ENCODE assay signal across 12 mouse cellular contexts in the genomic region with DNA sequence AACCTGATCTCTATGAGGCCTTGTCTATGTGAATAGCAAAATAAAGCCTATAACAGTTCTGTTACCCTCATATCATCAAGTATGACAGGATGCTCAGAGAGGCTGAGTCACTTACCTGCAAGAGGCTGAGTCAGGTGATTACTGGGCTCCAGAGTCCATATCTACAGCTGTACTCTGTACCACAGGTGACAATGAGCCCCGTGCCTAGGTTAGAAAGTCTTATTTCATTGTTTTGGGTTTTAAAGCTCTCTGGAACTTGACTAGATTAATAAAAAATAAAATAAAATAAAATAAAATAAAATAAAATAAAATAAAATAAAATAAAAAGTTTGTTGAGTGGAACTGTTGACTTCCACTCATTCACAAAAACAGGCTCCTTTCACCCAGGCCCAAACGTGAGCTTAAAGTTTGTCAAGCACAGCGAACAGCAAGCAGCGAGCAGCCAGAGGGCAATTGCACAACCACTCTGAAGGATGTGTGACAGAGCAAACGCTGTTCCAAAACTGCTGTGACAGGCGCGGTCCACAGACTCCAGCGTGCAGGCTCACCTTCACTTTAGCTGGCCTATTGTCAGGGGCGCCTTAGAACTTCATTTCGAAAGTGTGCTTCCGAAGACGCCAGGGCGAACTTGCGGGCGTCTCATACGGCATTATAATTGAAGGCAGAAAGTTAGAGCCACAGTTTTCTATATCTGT. TPM values are rescaled to one million over a fixed set of nuclear protein-coding genes. Genes with fewer than 3 reads are reported as not detected.
DNase-seq lines count a peak whose midpoint lies in the region; ATAC-seq and TF ChIP-seq lines count a peak whose summit lies in the region.
"Had no signal": no experiment of that assay in that cellular context is flagged by ENCODE, and none has a peak within 500 bp of the region (broad histone marks: within the 10 kb centered on the region; RNA-seq: fewer than 3 reads in every experiment).

No protein-coding gene starts in this region.

- H3K4me2 ChIP-seq in liver, postnatal 0 days (ENCODE audit: low read depth, low read length): peak overlapping the region; percentile 10; the same call in 1 of the 2 replicates
- H3K4me2 ChIP-seq in stomach, embryonic 16.5 days (ENCODE audit: low read depth, low read length): peak overlapping the region; percentile 36
- H3K4me2 ChIP-seq in neural tube, embryonic 15.5 days: no peak overlapping the region
- no peak overlapping the region for H3K4me2 ChIP-seq in forebrain, embryonic 16.5 days (ENCODE audit: low read length)
- H3K4me2 ChIP-seq: heart, embryonic 11.5 days; hindbrain, embryonic 15.5 days had no signal

- TF ChIP-seq POLR2A in kidney, adult 2 months (IDR thresholded peaks at IDR 0.05; ENCODE audit: low read depth, low read length): no peak

- H3K36me3 ChIP-seq in kidney, adult 2 months (ENCODE audit: control insufficient read depth, insufficient read depth, low read length): no peaks in the 10 kb centered on the region
- no peaks in the 10 kb centered on the region for H3K36me3 ChIP-seq in liver, postnatal 0 days (replicated peaks; ENCODE audit: insufficient read depth, low read length)
- no peaks in the 10 kb centered on the region for H3K36me3 ChIP-seq in stomach, embryonic 16.5 days (ENCODE audit: control insufficient read depth, insufficient read depth, low read length)
- H3K36me3 ChIP-seq in neural tube, embryonic 15.5 days: no peaks in the 10 kb centered on the region
- H3K36me3 ChIP-seq in forebrain, embryonic 16.5 days (ENCODE audit: control insufficient read depth, insufficient read depth): no peaks in the 10 kb centered on the region
- H3K36me3 ChIP-seq: hindbrain, embryonic 15.5 days had no signal

- H3K4me3 ChIP-seq in kidney, adult 2 months (ENCODE audit: insufficient read depth, low read depth, low read length): no peak overlapping the region
- H3K4me3 ChIP-seq in liver, postnatal 0 days (ENCODE audit: low read depth, low read length): no peak overlapping the region
- no peak overlapping the region; the same call in 1 of the 2 replicates for H3K4me3 ChIP-seq in stomach, embryonic 16.5 days (replicated peaks; ENCODE audit: low read length)
- H3K4me3 ChIP-seq in neural tube, embryonic 15.5 days (replicated peaks): no peak overlapping the region
- no peak overlapping the region for H3K4me3 ChIP-seq in forebrain, embryonic 16.5 days (replicated peaks; ENCODE audit: low read length)
- H3K4me3 ChIP-seq: hindbrain, embryonic 15.5 days; layer of hippocampus, adult 2 months had no signal

- TF ChIP-seq CTCF in kidney, adult 2 months (conservative IDR thresholded peaks at IDR 0.05; ENCODE audit: insufficient read depth, insufficient read length, low read depth, low read length): no peak
- TF ChIP-seq CTCF in liver, postnatal 0 days (IDR thresholded peaks at IDR 0.05; ENCODE audit: low read depth): no peak

- 0 out of 2 replicates have a peak overlapping the region, but pooled peaks have one; percentile 5 for H3K27ac ChIP-seq in kidney, adult 2 months (ENCODE audit: insufficient read depth, low read depth, low read length)
- H3K27ac ChIP-seq in liver, postnatal 0 days (ENCODE audit: low read depth): no peak overlapping the region
- peak overlapping the region; percentile 86 for H3K27ac ChIP-seq in stomach, embryonic 16.5 days (ENCODE audit: low read length)
- H3K27ac ChIP-seq in neural tube, embryonic 15.5 days (replicated peaks): no peak overlapping the region
- no peak overlapping the region for H3K27ac ChIP-seq in forebrain, embryonic 16.5 days (ENCODE audit: low read length)
- H3K27ac ChIP-seq: hindbrain, embryonic 15.5 days; layer of hippocampus, adult 2 months had no signal

- no peaks in the 10 kb centered on the region for H3K9me3 ChIP-seq in liver, postnatal 0 days (ENCODE audit: low read length)
- H3K9me3 ChIP-seq in stomach, embryonic 16.5 days (replicated peaks; ENCODE audit: control insufficient read depth, low read length): no peaks in the 10 kb centered on the region
- no peaks in the 10 kb centered on the region for H3K9me3 ChIP-seq in neural tube, embryonic 15.5 days (replicated peaks)
- no peaks in the 10 kb centered on the region for H3K9me3 ChIP-seq in forebrain, embryonic 16.5 days (ENCODE audit: control insufficient read depth, low read length)
- H3K9me3 ChIP-seq: hindbrain, embryonic 15.5 days had no signal

- peak; percentile 70 for ATAC-seq in granulocyte monocyte progenitor cell, adult 5-6 weeks (replicated peaks; ENCODE audit: poor library complexity, severe bottlenecking)
- ATAC-seq in liver, postnatal 0 days: peak; percentile 61; the same call in 1 of the 2 replicates
- peak; percentile 25; the same call in 1 of the 2 replicates for ATAC-seq in stomach, embryonic 16.5 days (ENCODE audit: insufficient read depth, low FRiP score)
- no peak for ATAC-seq in neural tube, embryonic 15.5 days (ENCODE audit: low FRiP score)
- ATAC-seq in forebrain, embryonic 16.5 days: no peak

- H3K9ac ChIP-seq in liver, postnatal 0 days (replicated peaks): no peak overlapping the region
- peak overlapping the region; percentile 52 for H3K9ac ChIP-seq in stomach, embryonic 16.5 days (ENCODE audit: low read length)
- H3K9ac ChIP-seq in neural tube, embryonic 15.5 days (replicated peaks): no peak overlapping the region
- no peak overlapping the region for H3K9ac ChIP-seq in forebrain, embryonic 16.5 days (replicated peaks; ENCODE audit: low read depth, low read length)
- H3K9ac ChIP-seq: hindbrain, embryonic 15.5 days had no signal

- WGBS in kidney, adult 2 months: 66% methylated on average over 16 of the region's 16 CpGs
- 50% methylated on average over 16 of the region's 16 CpGs for WGBS in liver, postnatal 0 days (ENCODE audit: insufficient replicate concordance)
- 59% methylated on average over 16 of the region's 16 CpGs for WGBS in stomach, embryonic 16.5 days
- WGBS in neural tube, embryonic 15.5 days: 78% methylated on average over 16 of the region's 16 CpGs
- 52% methylated on average over 16 of the region's 16 CpGs for WGBS in forebrain, embryonic 16.5 days

- DNase-seq in kidney, adult 2 months: peak; percentile 41
- no peak for DNase-seq in kidney, adult 9 months
- peak; percentile 31 for DNase-seq in liver, postnatal 0 days
- DNase-seq in frontal cortex, adult 2 months (ENCODE audit: extremely low spot score in 1 of 2, low spot score in 1 of 2): no peak
- DNase-seq: thymus, postnatal 36 days had no signal

- H3K27me3 ChIP-seq in kidney, adult 2 months (replicated peaks; ENCODE audit: control insufficient read depth, insufficient read depth, low read length): no peaks in the 10 kb centered on the region
- no peaks in the 10 kb centered on the region for H3K27me3 ChIP-seq in liver, postnatal 0 days (ENCODE audit: insufficient read depth, low read length)
- H3K27me3 ChIP-seq in stomach, embryonic 16.5 days (ENCODE audit: control insufficient read depth, insufficient read depth, low read length): no peaks in the 10 kb centered on the region
- H3K27me3 ChIP-seq in neural tube, embryonic 15.5 days (replicated peaks): peaks cover 7% of the 10 kb centered on the region; the same call in 1 of the 2 replicates
- H3K27me3 ChIP-seq in forebrain, embryonic 16.5 days (replicated peaks; ENCODE audit: control insufficient read depth, insufficient read depth, low read length): peaks cover 1% of the 10 kb centered on the region; the same call in 1 of the 2 replicates

- H3K4me1 ChIP-seq in kidney, adult 2 months (ENCODE audit: control insufficient read depth, insufficient read depth, low read length): peaks cover 3% of the 10 kb centered on the region; the same call in 1 of the 2 replicates
- H3K4me1 ChIP-seq in liver, postnatal 0 days (ENCODE audit: insufficient read depth): 0 out of 2 replicates have a peak, but pooled peaks cover 9% of the 10 kb centered on the region
- peaks cover 16% of the 10 kb centered on the region for H3K4me1 ChIP-seq in stomach, embryonic 16.5 days (ENCODE audit: control insufficient read depth, insufficient read depth, low read length)
- peaks cover 7% of the 10 kb centered on the region for H3K4me1 ChIP-seq in neural tube, embryonic 15.5 days
- peaks cover 6% of the 10 kb centered on the region for H3K4me1 ChIP-seq in forebrain, embryonic 16.5 days (replicated peaks; ENCODE audit: control insufficient read depth, insufficient read depth, low read length)

- TF ChIP-seq EP300 in liver, postnatal 0 days (IDR thresholded peaks at IDR 0.05; ENCODE audit: low read depth): no peak

RNA-seq across cellular contexts. Expression of gene Tgfbr3, which starts 6.5 kb away (rescaled TPM):
- 23.4 and 27.7 TPM in 2 replicates for polyA plus RNA-seq in kidney, adult 2 months (2012; rRNA removed)
- total RNA-seq in granulocyte monocyte progenitor cell, adult 5-6 weeks (2014; fragmentation: Nextera tagmentation): 0.30 and 2.4 TPM in 2 replicates
- 1.6 and 2.4 TPM in 2 replicates for total RNA-seq in granulocyte monocyte progenitor cell, adult 5-6 weeks (2017)
- 3.8 and 4.4 TPM in 2 replicates for polyA plus RNA-seq in liver, postnatal 0 days (2015; fragmentation: Nextera tagmentation; extraction: Ambion mirVana)
- polyA plus RNA-seq in stomach, embryonic 16.5 days (2015; fragmentation: Nextera tagmentation; extraction: Ambion mirVana): 29.5 and 31.1 TPM in 2 replicates
- polyA plus RNA-seq in neural tube, embryonic 15.5 days (2015; fragmentation: Nextera tagmentation; extraction: Ambion mirVana): 6.6 and 10.1 TPM in 2 replicates
- polyA plus RNA-seq in forebrain, embryonic 16.5 days (2015; fragmentation: Nextera tagmentation; extraction: Ambion mirVana): 2.2 and 4.0 TPM in 2 replicates
- 4.6 and 6.8 TPM in 2 replicates for polyA plus RNA-seq in frontal cortex, adult 2 months (2012; rRNA removed)

RNA-seq across cellular contexts. Expression of gene Brdt, which starts 35.0 kb away (rescaled TPM):
- 0.72 and 0.75 TPM in 2 replicates for polyA plus RNA-seq in kidney, adult 2 months (2012; rRNA removed)
- total RNA-seq in granulocyte monocyte progenitor cell, adult 5-6 weeks (2014; fragmentation: Nextera tagmentation): 0.96 TPM in 1 of 2 replicates, not detected in the other
- total RNA-seq in granulocyte monocyte progenitor cell, adult 5-6 weeks (2017): 0.31 and 0.52 TPM in 2 replicates
- polyA plus RNA-seq in liver, postnatal 0 days (2015; fragmentation: Nextera tagmentation; extraction: Ambion mirVana): 0.29 and 0.44 TPM in 2 replicates
- 2.2 and 2.4 TPM in 2 replicates for polyA plus RNA-seq in stomach, embryonic 16.5 days (2015; fragmentation: Nextera tagmentation; extraction: Ambion mirVana)
- 4.3 and 4.7 TPM in 2 replicates for polyA plus RNA-seq in neural tube, embryonic 15.5 days (2015; fragmentation: Nextera tagmentation; extraction: Ambion mirVana)
- 1.3 and 2.0 TPM in 2 replicates for polyA plus RNA-seq in forebrain, embryonic 16.5 days (2015; fragmentation: Nextera tagmentation; extraction: Ambion mirVana)
- polyA plus RNA-seq in frontal cortex, adult 2 months (2012; rRNA removed): 10.0 and 11.2 TPM in 2 replicates

Comparison
In these comparisons a context has a peak if more than half of its experiments do, and no peak if none do; other contexts are left out.
1. DNase-seq: peak in kidney, adult 2 months (single experiment) and liver, postnatal 0 days (single experiment); none in kidney, adult 9 months (single experiment) and frontal cortex, adult 2 months (0 of 2).
2. H3K27ac ChIP-seq: peak in kidney, adult 2 months (single experiment) and stomach, embryonic 16.5 days (single experiment); none in liver, postnatal 0 days (single experiment), neural tube, embryonic 15.5 days (single experiment) and forebrain, embryonic 16.5 days (single experiment).
3. ATAC-seq: peak in granulocyte monocyte progenitor cell, adult 5-6 weeks (single experiment), liver, postnatal 0 days (single experiment) and stomach, embryonic 16.5 days (single experiment); none in neural tube, embryonic 15.5 days (single experiment) and forebrain, embryonic 16.5 days (single experiment).
4. H3K4me2 ChIP-seq: peak in liver, postnatal 0 days (single experiment) and stomach, embryonic 16.5 days (single experiment); none in neural tube, embryonic 15.5 days (single experiment) and forebrain, embryonic 16.5 days (single experiment).